Mouse (Mus musculus) stomach, postnatal 0 days (tissue): ENCODE measurements at regions not wholly inside any gene's neighbourhood (a gene's known extent, or its start where the extent isn't known, plus 50 kb on each side); places are given as distances from the start of the nearest gene placed in this dataset.

Source experiments
- CTCF ChIP-seq: IDR thresholded peaks from 2 replicates; pipeline ENCODE4 v1.5.1; 2016; ENCODE audit warnings: antibody characterized with exemption, low read depth, mild to moderate bottlenecking, moderate library complexity
- EP300 ChIP-seq: optimal IDR thresholded peaks from 2 replicates; pipeline ENCODE3; 2016; ENCODE audit warnings: antibody characterized with exemption

DNA sequence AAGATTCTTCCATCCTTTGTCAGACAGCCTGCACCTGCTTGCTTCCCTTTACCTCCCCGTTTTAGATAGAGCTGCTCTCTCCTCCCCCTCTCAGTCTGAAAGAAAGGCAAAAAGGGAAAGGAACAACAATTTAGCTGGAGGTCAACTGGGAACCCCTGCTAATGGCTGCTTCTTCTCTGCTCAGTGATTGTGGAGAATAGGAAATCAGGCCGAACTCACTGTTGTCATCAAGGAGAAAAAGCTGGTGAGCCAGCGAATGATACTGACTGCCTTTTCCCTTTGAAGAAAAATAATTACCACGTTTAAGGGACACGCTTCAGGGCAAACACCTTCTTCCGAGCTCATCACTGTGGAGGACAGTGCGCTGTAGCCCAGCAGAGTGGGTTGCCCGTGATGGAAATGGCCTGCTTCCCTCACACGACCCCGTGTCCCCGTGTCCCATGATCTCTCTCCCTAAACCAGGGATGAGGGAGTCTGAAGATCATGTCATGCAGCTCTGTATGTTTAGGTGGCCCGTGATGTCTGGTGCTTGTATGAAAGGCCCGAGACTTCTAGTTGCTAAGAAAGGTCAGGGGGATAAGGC, 183.8 kb upstream of the Sash1 start:
- TF ChIP-seq CTCF (no peak), EP300 (no peak)
